Mouse (Mus musculus) heart, adult 2 months (tissue): ENCODE data around the gene Galr2.

ENCODE experiments used
- CTCF ChIP-seq: fragments of 200-600 bp; IDR thresholded peaks from 2 replicates; pipeline ENCODE4 v1.8.1; 2022; ENCODE audit warnings: antibody characterized with exemption, mild to moderate bottlenecking, moderate library complexity
- EP300 ChIP-seq: fragments of 200-500 bp; IDR thresholded peaks from 2 replicates; pipeline ENCODE4 v1.6.1; 2011; ENCODE audit warnings: low read depth, low read length, control low read depth; ENCODE audit not compliant: insufficient read depth

- TF ChIP-seq EP300, result no peak
- no peak for TF ChIP-seq CTCF
Observed at GRCm38 (mm10) chr11:116332983-116333270, 52.2 kb downstream of the Galr2 start.
